Mouse (Mus musculus) embryonic facial prominence, embryonic 10.5 days (tissue): Measurements from ENCODE around the gene Cdc42bpb. TPM values are rescaled to one million over a fixed set of nuclear protein-coding genes. Genes with fewer than 3 reads are reported as not detected.

Source experiments
- DNase-seq: peaks from one replicate; pipeline ENCODE4 v3.0.0-alpha.2; 2017; ENCODE audit warnings: low spot score
- H3K27ac ChIP-seq: fragments of 300-500 bp; sonication (generic); replicated peaks from 2 replicates; pipeline ENCODE4 v1.5.1; 2016; ENCODE audit warnings: mild to moderate bottlenecking
- H3K27me3 ChIP-seq: fragments of 300-500 bp; sonication (generic); replicated peaks from 2 replicates; pipeline ENCODE4 v1.6.1; 2016; ENCODE audit warnings: low read depth, mild to moderate bottlenecking; ENCODE audit not compliant: poor library complexity, severe bottlenecking
- H3K36me3 ChIP-seq: fragments of 300-500 bp; sonication (generic); replicated peaks from 2 replicates; pipeline ENCODE4 v1.6.1; 2016; ENCODE audit warnings: mild to moderate bottlenecking, moderate library complexity
- H3K4me1 ChIP-seq: fragments of 300-500 bp; sonication (generic); 2 replicates; pipeline ENCODE4 v1.6.1; 2016
- H3K4me3 ChIP-seq: fragments of 300-500 bp; sonication (generic); 2 replicates; pipeline ENCODE4 v1.5.1; 2016; ENCODE audit warnings: mild to moderate bottlenecking, moderate library complexity
- H3K9me3 ChIP-seq: fragments of 300-500 bp; sonication (generic); 2 replicates; pipeline ENCODE4 v1.6.1; 2016; ENCODE audit warnings: mild to moderate bottlenecking
- WGBS: fragments of 180-500 bp; shearing (Covaris S2); methylation state at CpG from one replicate; pipeline ENCODE4 v1.1.7; 2016; 5-methylcytosine and 5-hydroxymethylcytosine counted together
- polyA plus RNA-seq: library from polyadenylated mRNA; unstranded; fragments of >200 nt; fragmentation: Nextera tagmentation; extraction: Ambion mirVana; gene quantifications from 2 replicates; pipeline ENCODE4 v1.2.1, GENCODE M21; 2016

Cdc42bpb gene
- polyA plus RNA-seq, 1 experiment from 2014 or later: 32.7 TPM

- Histone ChIP-seq H3K27me3 (no peaks in the 10 kb centered on the region), H3K4me3 (no peak overlapping the region), H3K4me1 (no peaks in the 10 kb centered on the region), H3K9me3 (no peaks in the 10 kb centered on the region), H3K27ac (no peak overlapping the region), H3K36me3 (peaks cover 98% of the 10 kb centered on the region)
- no peak for DNase-seq
- WGBS: 93% methylated on average over 18 of the region's 18 CpGs
Measured at GRCm38 (mm10) chr12:111325744-111326424, 51.6 kb downstream of the Cdc42bpb start.

DNA sequence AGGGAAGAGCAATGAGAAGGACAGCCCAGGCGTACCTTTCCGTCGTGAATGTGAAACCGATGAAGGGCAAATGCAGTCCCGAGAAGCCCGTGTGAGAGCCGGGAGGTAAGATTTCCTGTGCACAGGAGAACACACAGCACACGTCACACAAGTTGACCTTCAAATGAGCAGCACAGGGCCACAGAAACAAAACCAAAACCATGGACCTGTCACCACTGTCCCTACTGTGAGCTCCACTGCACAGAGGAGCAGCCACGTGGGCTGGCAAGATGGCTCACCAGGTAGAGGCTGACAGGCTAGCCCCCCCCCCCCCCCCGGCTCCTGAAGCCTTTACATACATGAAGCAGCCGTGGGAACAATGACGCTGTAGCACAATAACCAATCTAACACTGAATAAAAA is 52.6 kb downstream of the Cdc42bpb start:
- Histone ChIP-seq H3K4me3 (no peak overlapping the region), H3K27ac (no peak overlapping the region), H3K9me3 (no peaks in the 10 kb centered on the region), H3K4me1 (no peaks in the 10 kb centered on the region), H3K27me3 (no peaks in the 10 kb centered on the region), H3K36me3 (peaks cover 100% of the 10 kb centered on the region)
- no peak for DNase-seq
- WGBS: 96% methylated on average over 12 of the region's 12 CpGs

DNA sequence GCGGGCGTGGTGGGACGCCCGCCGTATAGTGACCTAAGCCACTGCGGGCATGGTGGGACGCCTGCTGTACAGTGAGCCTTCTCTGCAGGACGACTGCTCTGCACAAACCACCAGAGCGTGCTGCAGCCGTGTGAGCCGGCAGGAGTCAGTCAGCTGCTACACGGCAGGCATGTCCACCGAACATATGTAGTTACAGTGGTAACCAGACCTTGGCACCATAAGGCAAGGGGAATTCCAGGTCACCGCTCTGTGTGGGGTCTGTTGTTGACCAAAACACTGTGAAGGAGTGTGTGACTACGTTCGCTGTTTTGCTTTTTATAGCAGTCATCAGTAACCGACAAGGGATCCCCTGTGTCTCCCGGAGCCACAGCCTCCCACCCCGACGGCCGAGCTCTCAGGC is 53.0 kb downstream of the Cdc42bpb start:
- Histone ChIP-seq H3K4me3 (no peak overlapping the region), H3K4me1 (no peaks in the 10 kb centered on the region), H3K9me3 (no peaks in the 10 kb centered on the region), H3K36me3 (peaks cover 100% of the 10 kb centered on the region), H3K27me3 (no peaks in the 10 kb centered on the region), H3K27ac (no peak overlapping the region)
- WGBS: 97% methylated on average over 21 of the region's 21 CpGs
- no peak for DNase-seq

DNA sequence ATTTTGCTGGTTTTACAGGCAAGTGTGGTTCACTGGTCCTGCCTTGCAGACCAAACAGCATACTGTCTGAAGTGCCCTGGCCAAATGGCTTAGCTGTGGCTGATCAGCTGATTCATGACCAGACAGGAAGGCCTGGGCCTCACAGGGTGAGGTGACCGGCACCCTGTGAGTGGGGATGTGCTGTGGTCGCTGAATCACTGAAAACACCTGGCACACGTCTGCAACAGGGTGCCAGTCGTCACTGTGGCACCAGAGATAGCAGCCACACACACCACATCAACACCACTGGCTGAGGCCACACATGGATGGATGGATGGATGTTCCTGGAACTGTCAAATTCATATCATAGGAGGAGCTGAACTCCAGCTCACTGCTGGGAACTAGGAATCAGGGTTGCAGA is 54.1 kb downstream of the Cdc42bpb start:
- H3K27me3 ChIP-seq: no peaks in the 10 kb centered on the region
- H3K4me1 ChIP-seq: no peaks in the 10 kb centered on the region
- WGBS: 92% methylated on average over 4 of the region's 4 CpGs
- H3K9me3 ChIP-seq: no peaks in the 10 kb centered on the region
- DNase-seq: no peak
- no peak overlapping the region for H3K4me3 ChIP-seq
- peaks cover 100% of the 10 kb centered on the region for H3K36me3 ChIP-seq
- H3K27ac ChIP-seq: no peak overlapping the region

- Histone ChIP-seq H3K4me1 (no peaks in the 10 kb centered on the region), H3K27ac (no peak overlapping the region), H3K4me3 (no peak overlapping the region), H3K36me3 (peaks cover 100% of the 10 kb centered on the region), H3K9me3 (no peaks in the 10 kb centered on the region), H3K27me3 (no peaks in the 10 kb centered on the region)
- WGBS: 95% methylated on average over 13 of the region's 13 CpGs
- DNase-seq: no peak
Measured at GRCm38 (mm10) chr12:111321832-111322231, 55.7 kb downstream of the Cdc42bpb start.

- no peak overlapping the region for H3K4me3 ChIP-seq
- WGBS: 92% methylated on average over 12 of the region's 12 CpGs
- H3K27ac ChIP-seq: no peak overlapping the region
- no peaks in the 10 kb centered on the region for H3K27me3 ChIP-seq
- H3K9me3 ChIP-seq: no peaks in the 10 kb centered on the region
- no peak for DNase-seq
- H3K36me3 ChIP-seq: peaks cover 100% of the 10 kb centered on the region
- no peaks in the 10 kb centered on the region for H3K4me1 ChIP-seq
Measured at GRCm38 (mm10) chr12:111320549-111320948, 57.0 kb downstream of the Cdc42bpb start.

DNA sequence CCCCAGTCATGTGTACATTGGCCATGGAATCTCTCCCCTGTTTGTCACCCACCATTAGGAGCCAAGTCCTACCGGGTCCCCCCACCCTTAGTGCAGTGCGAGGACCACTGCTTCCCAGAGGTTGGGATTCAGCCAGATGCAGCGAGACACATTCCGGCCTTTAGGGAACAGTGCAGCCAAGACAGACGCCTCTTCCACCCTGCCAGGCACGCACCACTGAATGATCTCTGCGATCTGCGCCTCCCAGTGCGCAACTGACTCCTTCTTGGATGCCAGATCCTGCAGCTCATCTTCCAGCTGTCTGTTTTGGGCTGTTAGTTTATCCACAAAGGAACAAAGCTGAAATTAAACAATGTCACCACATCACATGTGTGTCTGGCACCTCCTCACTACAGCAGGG is 59.8 kb downstream of the Cdc42bpb start:
- no peaks in the 10 kb centered on the region for H3K9me3 ChIP-seq
- DNase-seq: no peak
- peaks cover 100% of the 10 kb centered on the region for H3K36me3 ChIP-seq
- H3K4me3 ChIP-seq: no peak overlapping the region
- no peaks in the 10 kb centered on the region for H3K4me1 ChIP-seq
- H3K27ac ChIP-seq: no peak overlapping the region
- WGBS: 96% methylated on average over 9 of the region's 9 CpGs
- H3K27me3 ChIP-seq: no peaks in the 10 kb centered on the region

DNA sequence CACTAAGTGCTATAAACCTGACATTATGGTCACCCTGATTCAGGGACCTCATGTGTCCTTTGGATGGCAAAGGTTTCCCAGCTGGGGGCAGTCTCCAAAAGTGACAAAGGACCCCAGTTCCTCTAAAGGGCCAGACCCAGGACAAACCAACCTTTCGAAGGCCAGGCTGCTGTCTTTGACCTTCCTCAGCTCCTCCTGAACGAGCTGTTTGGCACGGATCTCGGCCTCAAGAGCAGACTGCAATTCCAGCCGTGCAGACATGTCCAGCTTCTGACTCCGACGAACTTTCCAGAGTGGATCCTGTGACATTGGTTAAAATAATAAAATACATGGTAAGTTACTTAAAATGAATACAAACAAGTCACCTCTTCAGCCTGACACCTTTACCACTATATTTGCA is 63.2 kb downstream of the Cdc42bpb start:
- no peak overlapping the region for H3K27ac ChIP-seq
- no peak for DNase-seq
- no peaks in the 10 kb centered on the region for H3K27me3 ChIP-seq
- H3K4me1 ChIP-seq: no peaks in the 10 kb centered on the region
- no peak overlapping the region for H3K4me3 ChIP-seq
- H3K9me3 ChIP-seq: no peaks in the 10 kb centered on the region
- 94% methylated on average over 7 of the region's 7 CpGs for WGBS
- H3K36me3 ChIP-seq: peaks cover 100% of the 10 kb centered on the region

DNA sequence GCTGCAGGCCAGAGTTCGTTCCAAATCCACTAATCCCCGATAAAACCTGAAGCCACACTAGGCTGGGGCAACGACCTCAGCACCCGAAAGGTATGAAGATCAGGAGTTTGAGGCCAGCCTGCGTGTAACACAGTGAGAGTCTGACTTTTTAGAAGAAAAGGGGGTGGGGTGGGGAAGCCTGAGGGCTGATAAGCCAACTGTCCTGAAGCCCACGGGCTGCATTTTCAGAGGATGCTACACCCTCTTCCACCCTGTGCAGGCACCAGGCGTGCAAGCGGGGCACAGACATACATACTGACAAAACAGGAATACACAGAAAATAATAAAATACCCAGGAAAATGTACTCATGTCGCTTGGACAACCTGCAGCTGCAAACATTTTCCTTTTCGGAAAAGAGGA is 65.7 kb downstream of the Cdc42bpb start:
- H3K4me1 ChIP-seq: no peaks in the 10 kb centered on the region
- no peak overlapping the region for H3K27ac ChIP-seq
- H3K27me3 ChIP-seq: no peaks in the 10 kb centered on the region
- H3K9me3 ChIP-seq: no peaks in the 10 kb centered on the region
- no peak for DNase-seq
- H3K36me3 ChIP-seq: peaks cover 98% of the 10 kb centered on the region
- 90% methylated on average over 10 of the region's 10 CpGs for WGBS
- H3K4me3 ChIP-seq: no peak overlapping the region

GRCm38 (mm10) chr12:111309931-111310330 is 67.6 kb downstream of the Cdc42bpb start:
- WGBS: 92% methylated on average over 14 of the region's 14 CpGs
- H3K27me3 ChIP-seq: no peaks in the 10 kb centered on the region
- no peaks in the 10 kb centered on the region for H3K4me1 ChIP-seq
- H3K27ac ChIP-seq: no peak overlapping the region
- no peaks in the 10 kb centered on the region for H3K9me3 ChIP-seq
- no peak overlapping the region for H3K4me3 ChIP-seq
- peaks cover 98% of the 10 kb centered on the region for H3K36me3 ChIP-seq
- no peak for DNase-seq

GRCm38 (mm10) chr12:111309256-111309655 is 68.3 kb downstream of the Cdc42bpb start:
- DNase-seq: no peak
- no peaks in the 10 kb centered on the region for H3K9me3 ChIP-seq
- no peak overlapping the region for H3K27ac ChIP-seq
- H3K36me3 ChIP-seq: peaks cover 98% of the 10 kb centered on the region
- H3K4me1 ChIP-seq: no peaks in the 10 kb centered on the region
- H3K4me3 ChIP-seq: no peak overlapping the region
- 91% methylated on average over 12 of the region's 12 CpGs for WGBS
- no peaks in the 10 kb centered on the region for H3K27me3 ChIP-seq

DNA sequence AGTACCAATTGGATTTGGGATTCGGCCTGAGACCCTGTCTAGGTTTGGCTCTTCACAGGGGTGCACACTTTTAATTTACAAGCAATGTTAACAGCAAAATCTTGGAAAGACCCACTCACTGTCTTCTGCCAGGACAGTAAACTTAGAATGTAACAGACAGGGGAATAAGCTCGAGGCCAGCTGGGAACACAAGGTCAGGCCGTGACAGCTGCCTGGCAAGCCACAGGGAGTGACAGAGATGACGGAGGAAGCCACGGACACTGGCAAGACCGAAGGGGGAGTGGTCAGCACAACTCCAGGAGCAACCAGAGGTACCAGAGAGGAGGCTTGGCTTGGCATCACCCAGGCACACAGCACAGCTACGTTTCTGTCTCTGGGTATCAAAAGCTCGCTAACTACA is 70.7 kb downstream of the Cdc42bpb start:
- no peak for DNase-seq
- WGBS: 89% methylated on average over 8 of the region's 8 CpGs
- Histone ChIP-seq H3K36me3 (peaks cover 98% of the 10 kb centered on the region), H3K27me3 (no peaks in the 10 kb centered on the region), H3K27ac (no peak overlapping the region), H3K9me3 (no peaks in the 10 kb centered on the region), H3K4me3 (no peak overlapping the region), H3K4me1 (no peaks in the 10 kb centered on the region)

GRCm38 (mm10) chr12:111303702-111304337 is 73.7 kb downstream of the Cdc42bpb start:
- Histone ChIP-seq H3K4me3 (no peak overlapping the region), H3K27me3 (no peaks in the 10 kb centered on the region), H3K27ac (no peak overlapping the region), H3K9me3 (no peaks in the 10 kb centered on the region), H3K36me3 (peaks cover 95% of the 10 kb centered on the region), H3K4me1 (no peaks in the 10 kb centered on the region)
- 94% methylated on average over 8 of the region's 8 CpGs for WGBS
- DNase-seq: no peak
